Mouse (Mus musculus) liver, embryonic 12.5 days (tissue): ENCODE results near the gene Rbm10. TPM values are rescaled to one million over a fixed set of nuclear protein-coding genes. Genes with fewer than 3 reads are reported as not detected.
A peak's percentile ranks its signal among the peaks of the same experiment; 100 is the strongest.

Source experiments
- ATAC-seq: fragments of 200-750 bp; cut with Nextera tagmentation; 2 replicates; pipeline ENCODE4 v1.8.0; 2017; ENCODE audit warnings: moderate number of reproducible peaks, mild to moderate bottlenecking, moderate library complexity
- H3K27ac ChIP-seq: fragments of 300-500 bp; sonication (generic); 2 replicates; pipeline ENCODE4 v1.5.1; 2016; ENCODE audit warnings: mild to moderate bottlenecking
- H3K27me3 ChIP-seq: fragments of 300-500 bp; sonication (generic); replicated peaks from 2 replicates; pipeline ENCODE4 v1.6.1; 2016; ENCODE audit warnings: mild to moderate bottlenecking, moderate library complexity
- H3K36me3 ChIP-seq: fragments of 300-500 bp; sonication (generic); 2 replicates; pipeline ENCODE4 v1.6.1; 2016; ENCODE audit warnings: mild to moderate bottlenecking, moderate library complexity
- H3K4me1 ChIP-seq: fragments of 300-500 bp; sonication (generic); 2 replicates; pipeline ENCODE4 v1.6.1; 2016
- H3K4me2 ChIP-seq: fragments of 300-500 bp; sonication (generic); 2 replicates; pipeline ENCODE4 v1.6.1; 2016; ENCODE audit warnings: mild to moderate bottlenecking, moderate library complexity
- H3K4me3 ChIP-seq: fragments of 300-500 bp; sonication (generic); 2 replicates; pipeline ENCODE4 v1.5.1; 2016; ENCODE audit warnings: mild to moderate bottlenecking, moderate library complexity
- H3K9ac ChIP-seq: fragments of 300-500 bp; sonication (generic); 2 replicates; pipeline ENCODE4 v1.6.1; 2016; ENCODE audit warnings: mild to moderate bottlenecking, moderate library complexity
- H3K9me3 ChIP-seq: fragments of 300-500 bp; sonication (generic); replicated peaks from 2 replicates; pipeline ENCODE4 v1.6.1; 2016; ENCODE audit warnings: mild to moderate bottlenecking, moderate library complexity
- WGBS: fragments of 180-500 bp; shearing (Covaris S2); methylation state at CpG from one replicate; pipeline ENCODE4 v1.1.7; 2016; ENCODE audit not compliant: insufficient replicate concordance; 5-methylcytosine and 5-hydroxymethylcytosine counted together
- polyA plus RNA-seq: library from polyadenylated mRNA; unstranded; fragments of >200 nt; fragmentation: Nextera tagmentation; extraction: Ambion mirVana; gene quantifications from 2 replicates; pipeline ENCODE4 v1.2.1, GENCODE M21; 2016

Gene Rbm10
- polyA plus RNA-seq = 47.5 and 49.6 TPM in 2 replicates

- WGBS = 10% methylated on average over 47 of the region's 49 CpGs
These were observed at the start of gene Rbm10, which contains the start of gene Ndufb11 for GRCm38 (mm10) chrX:20617176-20617902. Gene Rbm10 (plus strand): TSS chrX:20617503. Gene Ndufb11 (minus strand): TSS chrX:20617619.

GRCm38 (mm10) chrX:20571024-20571423 is 46.3 kb upstream of the Rbm10 start:
- H3K4me2 ChIP-seq = peak overlapping the region; percentile 30; the same call in 1 of the 2 replicates
- no peak overlapping the region for H3K9ac ChIP-seq
- no peaks in the 10 kb centered on the region for H3K9me3 ChIP-seq
- peak; percentile 87 for ATAC-seq
- H3K27me3 ChIP-seq = no peaks in the 10 kb centered on the region
- 21% methylated on average over 2 of the region's 2 CpGs for WGBS
- no peak overlapping the region for H3K4me3 ChIP-seq
- H3K36me3 ChIP-seq = no peaks in the 10 kb centered on the region
- H3K4me1 ChIP-seq = peaks cover 30% of the 10 kb centered on the region
- H3K27ac ChIP-seq = peak overlapping the region; percentile 51; the same call in 1 of the 2 replicates

More at GRCm38 (mm10) chrX:20617176-20617902, at the start of gene Rbm10, which contains the start of gene Ndufb11:
- Histone ChIP-seq H3K9ac (peak within 1 kb of the TSS; percentile 84), H3K36me3 (peaks cover 45% of the 10 kb centered on the region), H3K9me3 (no peaks in the 10 kb centered on the region), H3K4me1 (peaks cover 22% of the 10 kb centered on the region), H3K27me3 (no peaks in the 10 kb centered on the region), H3K4me2 (peak within 1 kb of the TSS; percentile 72), H3K27ac (peak within 1 kb of the TSS; percentile 87), H3K4me3 (peak within 1 kb of the TSS; percentile 76)
- ATAC-seq = peak; percentile 98

GRCm38 (mm10) chrX:20572683-20573082 is 44.6 kb upstream of the Rbm10 start:
- Histone ChIP-seq H3K4me3 (no peak overlapping the region), H3K36me3 (no peaks in the 10 kb centered on the region), H3K27me3 (no peaks in the 10 kb centered on the region), H3K9ac (no peak overlapping the region), H3K4me1 (peaks cover 30% of the 10 kb centered on the region), H3K9me3 (no peaks in the 10 kb centered on the region), H3K4me2 (no peak overlapping the region), H3K27ac (no peak overlapping the region)
- peak; percentile 68 for ATAC-seq
- 49% methylated on average over 9 of the region's 9 CpGs for WGBS

GRCm38 (mm10) chrX:20573927-20574326 is 43.4 kb upstream of the Rbm10 start:
- WGBS = 59% methylated on average over 4 of the region's 4 CpGs
- Histone ChIP-seq H3K4me2 (no peak overlapping the region), H3K4me3 (no peak overlapping the region), H3K36me3 (no peaks in the 10 kb centered on the region), H3K9me3 (no peaks in the 10 kb centered on the region), H3K4me1 (peaks cover 30% of the 10 kb centered on the region), H3K27ac (no peak overlapping the region), H3K9ac (no peak overlapping the region), H3K27me3 (no peaks in the 10 kb centered on the region)
- no peak for ATAC-seq

GRCm38 (mm10) chrX:20587968-20588367 is 29.3 kb upstream of the Rbm10 start:
- Histone ChIP-seq H3K9ac (no peak overlapping the region), H3K36me3 (no peaks in the 10 kb centered on the region), H3K27me3 (no peaks in the 10 kb centered on the region), H3K27ac (no peak overlapping the region), H3K4me1 (no peaks in the 10 kb centered on the region), H3K4me2 (no peak overlapping the region), H3K9me3 (no peaks in the 10 kb centered on the region), H3K4me3 (no peak overlapping the region)
- no peak for ATAC-seq
- 13% methylated on average over 4 of the region's 4 CpGs for whole genome bisulfite sequencing

- H3K27me3 ChIP-seq = no peaks in the 10 kb centered on the region
- 76% methylated on average over 4 of the region's 4 CpGs for WGBS
- H3K36me3 ChIP-seq = no peaks in the 10 kb centered on the region
- ATAC-seq = no peak
- no peak overlapping the region for H3K9ac ChIP-seq
- H3K4me1 ChIP-seq = no peaks in the 10 kb centered on the region
- no peak overlapping the region for H3K27ac ChIP-seq
- no peak overlapping the region for H3K4me3 ChIP-seq
- H3K4me2 ChIP-seq = no peak overlapping the region
- no peaks in the 10 kb centered on the region for H3K9me3 ChIP-seq
These were observed 8.8 kb upstream of the Rbm10 start for GRCm38 (mm10) chrX:20608500-20608899.

- Histone ChIP-seq H3K27me3 (no peaks in the 10 kb centered on the region), H3K9ac (peak overlapping the region; percentile 73), H3K4me2 (peak overlapping the region; percentile 70), H3K36me3 (peaks cover 40% of the 10 kb centered on the region), H3K9me3 (no peaks in the 10 kb centered on the region), H3K4me3 (peak overlapping the region; percentile 76), H3K27ac (peak overlapping the region; percentile 87), H3K4me1 (peaks cover 22% of the 10 kb centered on the region)
- peak; percentile 9; the same call in 1 of the 2 replicates for ATAC-seq
- 4% methylated on average over 17 of the region's 17 CpGs for WGBS
These were observed 485 bp upstream of the Rbm10 start for GRCm38 (mm10) chrX:20616861-20617175.

GRCm38 (mm10) chrX:20617903-20618399 is 648 bp downstream of the Rbm10 start:
- H3K4me1 ChIP-seq = peaks cover 22% of the 10 kb centered on the region
- 18% methylated on average over 30 of the region's 31 CpGs for WGBS
- peak overlapping the region; percentile 84 for H3K9ac ChIP-seq
- no peaks in the 10 kb centered on the region for H3K27me3 ChIP-seq
- H3K9me3 ChIP-seq = no peaks in the 10 kb centered on the region
- peaks cover 51% of the 10 kb centered on the region for H3K36me3 ChIP-seq
- H3K4me2 ChIP-seq = peak overlapping the region; percentile 72
- H3K27ac ChIP-seq = peak overlapping the region; percentile 87
- H3K4me3 ChIP-seq = peak overlapping the region; percentile 76
- peak; percentile 15 for ATAC-seq

- H3K27ac ChIP-seq = no peak overlapping the region
- H3K4me2 ChIP-seq = no peak overlapping the region
- no peak overlapping the region for H3K9ac ChIP-seq
- H3K27me3 ChIP-seq = no peaks in the 10 kb centered on the region
- 84% methylated on average over 2 of the region's 2 CpGs for WGBS
- H3K4me1 ChIP-seq = no peaks in the 10 kb centered on the region
- no peaks in the 10 kb centered on the region for H3K9me3 ChIP-seq
- ATAC-seq = no peak
- H3K4me3 ChIP-seq = no peak overlapping the region
- H3K36me3 ChIP-seq = peaks cover 82% of the 10 kb centered on the region
These were observed 20.8 kb downstream of the Rbm10 start for GRCm38 (mm10) chrX:20638141-20638540.

- no peak for ATAC-seq
- Histone ChIP-seq H3K27me3 (no peaks in the 10 kb centered on the region), H3K36me3 (peaks cover 100% of the 10 kb centered on the region), H3K4me1 (no peaks in the 10 kb centered on the region), H3K4me3 (no peak overlapping the region), H3K9ac (no peak overlapping the region), H3K9me3 (no peaks in the 10 kb centered on the region), H3K27ac (no peak overlapping the region), H3K4me2 (no peak overlapping the region)
- 64% methylated on average over 2 of the region's 5 CpGs for WGBS
These were observed 27.5 kb downstream of the Rbm10 start for GRCm38 (mm10) chrX:20644780-20645179.

- WGBS = 22% methylated on average over 5 of the region's 5 CpGs
These were observed 40.3 kb downstream of the Rbm10 start for GRCm38 (mm10) chrX:20657593-20657992.

GRCm38 (mm10) chrX:20658026-20658652 is 40.8 kb downstream of the Rbm10 start, which contains the start of gene Uba1:
Gene Uba1 (plus strand): TSS chrX:20658326.
- WGBS = 5% methylated on average over 27 of the region's 27 CpGs
- H3K9me3 ChIP-seq = no peaks in the 10 kb centered on the region
- peak within 1 kb of the TSS; percentile 64 for H3K4me3 ChIP-seq
- peak within 1 kb of the TSS; percentile 79 for H3K27ac ChIP-seq
- H3K27me3 ChIP-seq = no peaks in the 10 kb centered on the region
- peak within 1 kb of the TSS; percentile 70 for H3K9ac ChIP-seq
- H3K4me1 ChIP-seq = 0 out of 2 replicates have a peak, but pooled peaks cover 7% of the 10 kb centered on the region
- peak within 1 kb of the TSS; percentile 79 for H3K4me2 ChIP-seq
- ATAC-seq = peak; percentile 81
- no peaks in the 10 kb centered on the region for H3K36me3 ChIP-seq

More at GRCm38 (mm10) chrX:20657593-20657992, 40.3 kb downstream of the Rbm10 start:
- H3K4me2 ChIP-seq = peak overlapping the region; percentile 79
- 0 out of 2 replicates have a peak, but pooled peaks cover 7% of the 10 kb centered on the region for H3K4me1 ChIP-seq
- no peaks in the 10 kb centered on the region for H3K9me3 ChIP-seq
- ATAC-seq = no peak
- no peaks in the 10 kb centered on the region for H3K36me3 ChIP-seq
- H3K4me3 ChIP-seq = peak overlapping the region; percentile 64
- no peak overlapping the region for H3K9ac ChIP-seq
- no peak overlapping the region for H3K27ac ChIP-seq
- no peaks in the 10 kb centered on the region for H3K27me3 ChIP-seq
